Mouse (Mus musculus) cerebellum, postnatal 14 days (tissue): ENCODE results near the gene Pitpnb.
A peak's percentile ranks its signal among the peaks of the same experiment; 100 is the strongest.

ENCODE experiments used
- DNase-seq, 2 experiments: peaks; one replicate each; pipeline ENCODE4 v3.0.0; 2021; ENCODE audit warnings: mixed read lengths in 2 of 2

Gene Pitpnb

DNA sequence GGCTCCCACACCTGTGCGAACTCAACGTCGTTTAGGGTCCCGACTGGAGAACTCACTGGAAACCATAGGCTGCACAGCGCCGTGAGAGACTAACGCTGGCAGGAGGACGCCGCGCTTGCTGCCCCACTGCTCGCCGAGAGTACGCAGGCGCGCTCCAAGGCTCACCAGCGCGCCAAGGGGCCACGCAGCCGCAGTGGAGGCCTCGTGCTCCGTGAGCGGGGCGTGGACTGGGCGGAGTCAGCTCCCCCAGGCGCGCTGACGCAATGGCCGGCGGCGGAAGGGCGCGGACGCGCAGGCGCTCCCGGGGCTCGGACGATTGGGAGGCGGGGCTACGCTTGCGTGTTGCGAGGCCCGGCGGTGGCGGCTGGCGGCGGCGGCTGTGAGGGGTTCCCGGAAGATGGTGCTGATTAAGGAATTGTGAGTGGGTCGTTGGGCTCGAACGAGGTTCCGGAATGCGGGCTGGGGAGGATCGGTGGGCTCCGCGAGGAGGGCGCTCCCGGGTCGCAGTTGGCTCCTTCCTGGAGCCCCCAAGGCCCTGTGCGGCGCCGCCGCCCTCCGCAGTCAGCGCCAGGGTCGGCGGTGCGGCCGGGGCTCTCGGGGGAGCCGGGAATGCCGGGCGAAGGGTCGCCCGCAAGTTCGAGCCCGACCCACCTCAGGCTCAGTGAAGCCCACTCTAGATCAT lies at the start of gene Pitpnb:
TSS of gene Pitpnb (plus strand) at position 347 of the 682 bp plus-strand sequence.
- peak; percentile 99 for DNase-seq

DNA sequence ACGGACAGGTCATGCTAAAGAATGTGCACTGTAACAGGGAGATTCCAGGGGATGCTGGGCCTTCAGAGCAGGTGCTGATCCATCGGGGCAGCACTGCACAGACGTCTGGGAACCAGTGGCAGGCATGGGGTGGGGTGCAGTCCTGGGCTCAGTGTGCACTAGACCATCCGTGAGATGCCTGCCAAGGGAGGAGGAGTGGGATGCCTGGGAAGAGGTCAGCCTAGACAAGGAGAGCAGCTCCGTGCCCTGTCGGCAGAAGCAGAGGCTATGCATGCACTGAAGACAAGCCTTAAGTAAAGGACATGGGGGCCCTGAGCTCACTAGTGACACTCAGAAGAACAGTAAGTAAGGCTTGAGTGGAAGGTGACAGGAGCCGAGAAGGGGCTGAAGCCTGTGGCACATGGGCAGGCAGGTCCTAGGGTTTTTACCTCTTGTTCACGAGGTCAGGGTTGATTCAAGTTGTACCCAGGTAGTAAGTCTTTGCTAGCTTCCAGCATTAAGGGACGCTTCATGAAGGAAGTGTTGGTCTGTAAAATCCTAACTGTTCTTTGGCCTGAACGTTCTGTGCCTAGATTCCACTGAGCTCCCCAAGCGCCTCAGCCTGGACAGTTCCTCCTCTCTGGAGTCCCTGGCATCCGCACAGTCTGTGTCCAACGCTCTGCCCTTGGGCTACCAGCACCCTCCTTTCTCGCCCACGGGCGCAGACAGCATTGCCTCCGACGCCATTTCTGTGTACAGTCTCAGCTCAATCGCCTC lies 46.0 kb upstream of the Pitpnb start:
- no peak for DNase-seq

DNA sequence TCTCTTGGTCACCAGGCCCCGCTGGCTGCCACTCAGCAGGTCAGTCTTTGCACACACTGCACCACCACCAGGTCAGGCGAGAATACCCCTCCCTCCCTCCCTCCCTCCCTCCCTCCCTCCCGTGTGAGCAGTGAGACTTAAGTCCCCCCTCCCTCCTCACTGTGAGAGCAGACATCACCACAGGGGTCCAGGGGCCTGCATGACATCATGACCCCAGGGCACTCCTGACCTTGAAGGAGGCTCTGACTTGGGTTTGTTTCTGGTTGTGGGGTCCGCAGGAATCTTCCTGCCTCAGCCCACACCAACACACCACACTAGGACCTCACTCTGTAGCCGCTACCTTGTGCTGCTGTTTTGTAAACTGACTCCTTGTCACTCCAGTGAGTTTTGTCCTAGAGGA lies 43.0 kb upstream of the Pitpnb start:
- DNase-seq: no peak

- no peak for DNase-seq
Measured at GRCm38 (mm10) chr5:111288486-111288885, 42.1 kb upstream of the Pitpnb start.

- no peak for DNase-seq
Measured at GRCm38 (mm10) chr5:111290071-111290470, 40.5 kb upstream of the Pitpnb start.

DNA sequence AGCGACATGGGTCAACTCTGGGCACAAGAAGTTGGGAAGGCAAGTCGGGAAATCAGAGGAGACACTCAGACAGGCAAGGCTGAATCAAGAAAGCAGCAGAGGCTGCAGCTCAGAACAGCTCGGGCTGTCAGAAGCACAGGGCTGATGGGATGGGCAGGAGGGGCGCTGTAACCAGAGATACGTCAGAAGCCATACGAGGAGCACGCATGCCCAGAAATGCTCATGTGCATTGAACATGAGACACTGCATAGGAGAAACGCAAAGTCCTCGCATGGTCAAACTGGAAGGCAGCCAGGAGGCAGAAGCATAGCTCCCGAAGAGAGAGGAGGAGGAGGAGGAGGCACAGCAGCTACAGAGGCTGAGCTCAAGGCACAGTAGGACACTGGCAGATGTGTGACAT lies 38.9 kb upstream of the Pitpnb start:
- peak in 1 of 2 experiments; percentile 50 for DNase-seq

- DNase-seq: no peak
Measured at GRCm38 (mm10) chr5:111297801-111298200, 32.8 kb upstream of the Pitpnb start.

GRCm38 (mm10) chr5:111298706-111299105 lies 31.9 kb upstream of the Pitpnb start:
- no peak for DNase-seq

- DNase-seq: no peak
Measured at GRCm38 (mm10) chr5:111300776-111301175, 29.8 kb upstream of the Pitpnb start.

DNA sequence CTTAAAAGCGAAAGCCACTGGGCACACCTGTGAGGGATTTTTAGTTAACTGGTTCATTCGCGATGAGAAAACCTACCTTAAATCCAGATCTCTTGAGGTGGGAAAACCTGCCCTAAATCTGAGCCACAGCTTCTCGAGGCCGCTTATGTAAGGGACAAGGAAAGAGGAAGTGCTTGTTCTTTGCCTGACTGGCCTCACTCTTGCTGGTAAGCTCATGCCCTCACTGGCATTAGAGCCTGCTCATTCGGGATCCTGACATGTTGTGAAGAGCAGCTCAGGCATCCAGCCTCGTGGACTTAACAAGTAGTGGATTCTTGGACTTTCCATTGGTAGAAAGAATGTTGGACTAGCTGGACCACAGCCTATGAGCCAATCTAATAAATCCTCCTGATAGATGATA lies 28.8 kb upstream of the Pitpnb start:
- no peak for DNase-seq

DNA sequence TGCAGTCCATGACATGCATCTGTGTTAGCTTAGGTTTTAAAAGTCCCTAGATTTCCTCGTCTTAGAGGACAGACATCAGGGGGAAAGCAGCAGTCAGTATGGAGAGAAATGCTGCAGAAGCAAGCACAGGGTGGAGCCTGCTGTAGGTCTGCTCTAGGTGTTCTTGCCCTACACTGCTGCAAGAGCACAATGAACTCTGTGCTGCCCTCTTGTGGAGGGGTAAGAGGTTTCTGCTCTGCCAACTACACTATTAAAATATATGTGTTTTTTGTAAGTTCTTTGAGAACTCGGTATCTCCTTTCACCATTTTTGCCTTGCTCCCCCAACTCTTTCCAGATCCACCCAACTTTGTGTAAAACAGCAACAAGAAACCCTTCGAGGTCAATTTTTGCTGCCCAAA lies 25.8 kb upstream of the Pitpnb start:
- no peak for DNase-seq

DNA sequence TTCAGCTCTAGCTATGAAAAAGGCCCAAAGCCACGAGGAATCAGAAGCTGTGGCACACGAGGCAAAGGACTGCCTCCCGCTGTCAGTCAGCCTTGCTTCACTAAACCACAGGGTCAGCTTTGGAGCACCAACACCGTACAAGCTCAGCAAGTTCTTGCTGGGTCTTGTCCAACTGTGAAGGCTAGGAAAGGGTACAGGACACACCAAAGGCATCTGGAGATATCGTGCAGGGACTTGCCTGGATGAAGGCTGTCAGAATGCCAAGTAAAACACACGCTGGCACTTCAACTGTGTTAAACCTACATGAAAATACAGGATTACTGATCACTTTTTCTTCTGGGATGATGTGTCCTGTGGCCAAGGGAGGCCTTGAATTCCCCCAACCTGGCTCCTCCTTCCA lies 20.4 kb upstream of the Pitpnb start:
- no peak for DNase-seq

DNA sequence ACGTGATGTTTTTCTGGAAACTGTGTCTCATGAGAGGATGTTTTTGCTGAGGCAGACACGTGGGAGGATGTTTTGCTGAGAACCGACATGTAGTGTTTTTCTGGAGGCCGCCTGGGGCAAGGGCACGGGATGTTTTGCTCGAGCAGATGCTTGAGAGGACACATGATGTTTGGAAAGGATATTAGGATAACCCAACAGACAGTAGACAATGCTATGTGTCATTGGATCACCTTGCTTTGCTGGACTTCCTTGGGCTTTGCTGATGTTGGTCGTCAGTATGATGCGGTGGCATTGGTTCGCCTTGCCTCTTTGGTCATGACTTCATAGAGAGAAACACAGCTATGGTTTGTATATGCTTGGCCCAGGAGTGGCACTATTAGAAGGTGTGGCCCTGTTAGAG lies 16.7 kb upstream of the Pitpnb start:
- DNase-seq: no peak

DNA sequence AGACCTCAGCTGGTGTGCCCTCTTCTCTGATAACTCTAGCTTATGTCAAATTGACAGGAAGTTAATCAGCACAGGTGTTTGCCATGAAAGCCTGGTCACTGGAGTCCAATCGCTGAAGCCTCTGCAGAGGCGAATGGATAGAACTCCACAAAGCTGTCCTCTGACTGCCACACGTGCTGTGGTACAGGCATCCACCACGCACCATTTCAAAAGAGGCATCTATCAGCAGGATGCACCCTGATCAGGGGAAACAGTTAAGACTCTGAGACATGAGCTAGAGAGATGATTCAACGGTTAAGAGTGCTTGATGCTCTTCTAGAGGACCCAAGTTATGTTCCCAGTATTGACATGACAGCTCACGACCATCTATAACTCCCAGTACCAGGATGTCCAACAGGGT lies 15.5 kb upstream of the Pitpnb start:
- no peak for DNase-seq

DNA sequence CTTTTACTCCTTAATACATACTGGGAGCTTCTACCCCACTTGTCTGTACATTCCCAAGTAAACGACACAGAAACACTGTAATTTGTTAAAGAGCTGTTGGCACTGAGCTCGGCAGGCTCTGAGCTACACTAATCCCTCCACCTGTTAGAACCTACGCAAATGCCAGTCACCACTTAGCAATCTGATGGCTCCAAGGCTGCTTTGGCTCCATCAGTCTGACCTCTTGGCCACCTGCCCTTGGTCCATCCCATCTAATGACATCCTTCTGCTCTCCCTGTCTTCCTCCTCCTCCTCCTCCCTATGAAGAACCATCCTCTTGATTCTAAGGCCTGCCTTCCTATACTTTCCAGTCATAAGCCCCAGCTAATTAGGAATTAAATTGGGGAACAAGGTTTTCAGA lies 13.0 kb upstream of the Pitpnb start:
- peak; percentile 46 to 57 for DNase-seq

- no peak for DNase-seq
Measured at GRCm38 (mm10) chr5:111318946-111319345, 11.6 kb upstream of the Pitpnb start.

GRCm38 (mm10) chr5:111325813-111326212 lies 4.8 kb upstream of the Pitpnb start:
- DNase-seq: no peak

DNA sequence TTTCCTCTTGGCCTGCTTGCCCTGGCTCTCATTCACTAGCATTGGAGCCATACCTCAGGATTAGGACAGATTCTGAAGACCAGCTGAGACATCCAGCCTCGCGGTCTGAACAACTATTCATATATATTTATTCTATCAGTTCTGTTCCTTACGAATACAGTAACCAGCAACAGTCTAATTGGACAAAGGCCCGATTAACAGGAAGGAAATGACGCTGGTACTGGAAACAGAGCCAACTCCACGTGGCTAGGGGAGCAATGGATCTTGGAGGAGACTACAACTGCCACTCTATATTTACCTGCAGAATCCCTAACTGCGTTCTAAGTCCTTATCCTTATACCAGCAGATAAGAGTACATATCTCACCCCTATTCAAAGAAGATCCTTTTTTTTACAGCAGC lies 3.1 kb upstream of the Pitpnb start:
- DNase-seq: no peak

DNA sequence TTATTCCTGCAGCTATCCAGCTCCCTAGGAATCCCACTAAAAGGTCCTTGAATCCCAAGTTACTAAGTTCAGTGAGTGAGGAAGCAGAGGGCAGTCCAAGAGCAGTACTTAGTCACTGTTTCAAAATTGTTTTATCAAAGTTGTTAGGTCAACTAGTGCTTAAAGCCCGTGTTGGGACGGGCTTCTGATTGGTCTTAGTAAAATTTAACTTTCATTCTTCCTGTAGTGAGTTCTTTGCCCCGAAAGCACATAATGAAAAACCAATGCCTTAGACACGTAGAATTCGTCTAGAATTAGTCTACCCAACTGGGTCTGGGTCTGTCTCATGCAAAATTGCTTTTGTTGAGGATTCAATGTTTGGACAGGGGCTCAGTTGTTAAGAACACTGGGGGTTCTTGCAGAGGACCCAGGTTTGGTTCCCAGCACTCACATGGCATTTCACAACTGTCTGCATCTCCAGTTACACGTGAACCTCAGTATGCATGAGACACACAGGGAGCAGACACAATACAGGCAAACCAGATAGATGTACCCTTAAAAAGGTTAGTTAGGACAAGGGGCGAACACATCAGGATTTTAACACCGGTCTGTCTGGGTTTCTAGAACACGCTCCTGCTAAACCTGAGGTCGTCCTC lies 664 bp upstream of the Pitpnb start:
- no peak for DNase-seq

DNA sequence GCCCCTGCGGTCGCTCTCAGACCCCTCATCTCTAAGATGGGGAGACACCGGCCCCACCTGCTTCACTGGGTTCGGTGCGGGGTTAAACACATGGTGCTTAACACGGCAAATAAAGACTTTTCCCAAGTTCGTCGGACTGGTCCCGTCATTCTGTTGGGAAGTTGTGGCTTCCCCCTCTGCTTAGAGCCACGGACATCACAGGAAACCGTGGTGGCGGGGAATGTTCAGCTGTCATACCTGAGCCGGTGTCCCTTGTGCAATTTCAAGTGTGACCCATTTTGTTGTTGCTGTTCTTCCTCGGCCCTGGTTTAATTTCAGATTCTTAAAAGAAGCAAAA lies 504 bp downstream of the Pitpnb start:
- no peak for DNase-seq

GRCm38 (mm10) chr5:111335939-111336691 lies 5.6 kb downstream of the Pitpnb start:
- no peak for DNase-seq

GRCm38 (mm10) chr5:111341609-111342008 lies 11.0 kb downstream of the Pitpnb start:
- peak; percentile 54 to 55 for DNase-seq

DNA sequence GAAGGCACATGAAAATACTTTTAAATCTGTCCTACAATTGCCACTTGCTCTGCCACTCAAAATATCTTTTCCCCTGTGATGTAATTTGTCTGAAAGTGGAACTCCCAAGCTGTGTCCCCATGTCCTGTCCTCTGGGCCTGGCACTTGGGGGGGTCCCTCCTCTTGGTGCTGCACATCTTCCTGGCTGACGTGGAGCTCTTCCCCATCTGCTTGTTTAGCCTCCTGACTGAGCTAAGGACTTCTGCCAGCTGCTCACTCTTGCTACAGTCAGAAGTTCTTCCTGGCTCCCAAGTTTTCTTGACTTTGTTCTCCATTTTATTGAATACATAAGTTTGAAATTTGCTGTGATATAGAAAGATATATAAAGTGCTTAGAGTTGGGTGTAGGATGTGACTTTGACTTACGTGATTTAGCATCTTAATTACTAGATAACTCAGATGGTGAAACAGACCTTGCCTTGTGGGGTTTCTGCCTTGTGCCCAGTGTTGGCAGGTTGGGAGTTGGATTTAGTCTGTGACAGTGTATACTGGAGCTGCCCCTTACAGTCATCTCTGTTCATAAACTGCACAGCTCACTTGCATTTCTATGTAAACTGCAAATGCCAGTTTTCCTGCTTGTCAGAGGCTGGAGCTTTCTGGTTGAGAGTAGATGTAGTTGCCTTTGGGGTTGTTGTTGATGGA lies 14.3 kb downstream of the Pitpnb start:
- DNase-seq: peak; percentile 64 to 71
